Mouse (Mus musculus): Measurements from ENCODE around the gene Erbin. TPM values are rescaled to one million over a fixed set of nuclear protein-coding genes. Genes with fewer than 3 reads are reported as not detected.

The Erbin gene
- polyA plus RNA-seq, 1 experiment from 2014 or later: 12.9 TPM

DNA sequence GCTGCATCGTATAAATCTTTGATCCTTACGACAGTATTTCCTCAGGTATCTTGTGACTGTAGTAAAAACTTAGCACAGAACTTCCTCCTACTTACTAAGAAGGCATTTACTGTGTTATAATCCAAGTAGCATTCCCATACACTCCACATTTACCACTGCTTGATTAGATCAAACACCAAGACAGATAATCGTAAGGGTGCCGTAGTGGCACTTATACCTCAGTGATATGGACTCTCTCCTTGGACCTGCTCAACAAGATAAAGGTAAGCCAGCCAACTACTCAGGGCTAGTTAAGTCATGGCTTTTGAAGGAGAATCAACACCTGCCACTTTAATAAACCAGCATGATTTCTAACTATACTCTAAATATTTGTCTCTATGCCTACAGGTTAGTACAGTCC lies 39.1 kb downstream of the Erbin start:
- no peak overlapping the region for H3K27ac ChIP-seq (ENCODE audit: low read length)
- no peak overlapping the region for H3K4me2 ChIP-seq (ENCODE audit: low read depth, low read length)
- no peak overlapping the region for H3K9ac ChIP-seq (ENCODE audit: low read depth, low read length)
- 79% methylated on average over 4 of the region's 4 CpGs for WGBS
- H3K36me3 ChIP-seq (ENCODE audit: control insufficient read depth, insufficient read depth, low read length): no peaks in the 10 kb centered on the region; the same call in 1 of the 2 replicates
- no peaks in the 10 kb centered on the region for H3K27me3 ChIP-seq (replicated peaks; ENCODE audit: control insufficient read depth, insufficient read depth, low read length)
- H3K4me1 ChIP-seq (ENCODE audit: control insufficient read depth, insufficient read depth, low read length): no peaks in the 10 kb centered on the region
- ATAC-seq: peak; percentile 79
- no peaks in the 10 kb centered on the region for H3K9me3 ChIP-seq (ENCODE audit: control insufficient read depth, low read length)
- H3K4me3 ChIP-seq (ENCODE audit: low read length): no peak overlapping the region

DNA sequence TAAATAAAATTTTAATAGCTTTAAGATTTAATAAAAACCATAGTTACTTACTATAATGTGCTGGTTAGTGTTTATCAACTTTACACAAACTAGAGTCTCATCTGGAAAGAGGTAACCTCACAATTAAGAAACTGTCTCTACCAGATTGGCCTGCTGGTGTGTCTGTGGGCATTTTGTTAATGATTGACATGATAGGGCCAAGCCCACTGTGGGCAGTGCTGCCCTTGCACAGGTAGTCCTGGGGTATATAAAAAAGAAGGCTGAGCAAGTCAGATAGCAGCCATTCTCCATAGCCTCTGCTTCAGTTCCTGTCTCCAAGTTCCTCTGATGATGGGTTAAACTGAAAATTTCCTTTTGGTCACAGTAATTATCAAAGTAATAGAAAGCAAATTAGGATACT lies 43.6 kb downstream of the Erbin start:
- H3K4me3 ChIP-seq (ENCODE audit: low read length): no peak overlapping the region
- H3K27me3 ChIP-seq (replicated peaks; ENCODE audit: control insufficient read depth, insufficient read depth, low read length): no peaks in the 10 kb centered on the region
- no peaks in the 10 kb centered on the region for H3K9me3 ChIP-seq (ENCODE audit: control insufficient read depth, low read length)
- no peaks in the 10 kb centered on the region; the same call in 1 of the 2 replicates for H3K36me3 ChIP-seq (ENCODE audit: control insufficient read depth, insufficient read depth, low read length)
- H3K9ac ChIP-seq (ENCODE audit: low read depth, low read length): no peak overlapping the region
- 0 out of 2 replicates have a peak, but pooled peaks have one; percentile 43 for ATAC-seq
- H3K4me1 ChIP-seq (ENCODE audit: control insufficient read depth, insufficient read depth, low read length): no peaks in the 10 kb centered on the region
- no peak overlapping the region for H3K27ac ChIP-seq (ENCODE audit: low read length)
- no peak overlapping the region for H3K4me2 ChIP-seq (ENCODE audit: low read depth, low read length)

DNA sequence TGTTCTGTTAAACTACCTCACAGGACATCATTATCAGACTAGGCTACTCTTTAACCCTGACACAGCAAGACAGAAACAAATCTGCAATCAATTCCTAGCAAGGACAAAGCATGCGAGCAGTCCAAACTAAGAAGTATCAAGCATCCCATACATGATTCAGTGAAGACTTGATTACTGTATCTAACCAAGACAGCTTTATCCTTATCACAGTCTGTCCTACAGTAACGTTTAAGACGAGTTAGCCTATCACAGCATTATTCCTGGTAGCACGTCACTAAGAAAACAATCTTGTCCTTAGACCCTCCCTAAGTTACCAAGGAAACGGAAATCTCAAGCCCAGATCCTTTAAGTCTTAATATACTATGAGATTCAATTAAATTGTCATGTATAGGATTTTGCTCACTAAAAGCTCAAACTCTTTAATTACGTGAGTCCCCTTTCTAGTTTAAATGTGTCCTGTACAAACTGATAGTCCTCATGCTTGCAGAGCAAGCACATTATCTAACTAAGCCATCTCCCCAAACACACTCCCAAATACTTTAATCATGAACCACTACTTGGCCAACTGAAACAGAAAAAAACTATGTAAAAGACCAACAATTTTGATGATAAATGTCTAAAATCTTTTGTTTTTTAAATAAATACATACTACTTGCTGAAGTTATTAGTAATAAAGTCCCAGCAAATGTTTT lies 44.3 kb downstream of the Erbin start:
- no peaks in the 10 kb centered on the region for H3K27me3 ChIP-seq (replicated peaks; ENCODE audit: control insufficient read depth, insufficient read depth, low read length)
- ATAC-seq: no peak
- no peak overlapping the region for H3K9ac ChIP-seq (ENCODE audit: low read depth, low read length)
- H3K4me3 ChIP-seq (ENCODE audit: low read length): no peak overlapping the region
- H3K9me3 ChIP-seq (ENCODE audit: control insufficient read depth, low read length): no peaks in the 10 kb centered on the region
- no peaks in the 10 kb centered on the region; the same call in 1 of the 2 replicates for H3K36me3 ChIP-seq (ENCODE audit: control insufficient read depth, insufficient read depth, low read length)
- H3K27ac ChIP-seq (ENCODE audit: low read length): no peak overlapping the region
- no peak overlapping the region for H3K4me2 ChIP-seq (ENCODE audit: low read depth, low read length)
- no peaks in the 10 kb centered on the region for H3K4me1 ChIP-seq (ENCODE audit: control insufficient read depth, insufficient read depth, low read length)
- 87% methylated on average over 6 of the region's 6 CpGs for WGBS

DNA sequence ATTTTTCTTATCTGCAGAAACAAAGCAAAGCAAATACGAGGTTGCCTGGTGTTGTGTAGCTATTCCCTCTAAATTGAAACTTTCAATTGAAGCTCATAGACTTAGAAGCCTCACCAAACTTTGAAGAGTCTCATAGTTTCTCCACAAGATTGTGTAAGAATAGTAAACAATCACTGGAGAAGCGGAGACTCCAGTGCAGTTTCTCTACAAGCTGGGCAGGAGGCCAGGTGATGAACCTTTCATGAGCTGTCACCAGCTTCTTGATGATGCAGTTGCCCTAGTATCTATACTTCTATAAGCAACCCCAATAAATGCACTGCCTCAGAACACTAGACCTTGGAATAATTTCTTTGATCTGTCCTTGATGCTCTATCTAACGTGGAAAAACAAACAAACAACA lies 49.5 kb downstream of the Erbin start:
- Histone ChIP-seq H3K27ac (ENCODE audit: low read length) (no peak overlapping the region), H3K4me1 (ENCODE audit: control insufficient read depth, insufficient read depth, low read length) (no peaks in the 10 kb centered on the region), H3K9me3 (ENCODE audit: control insufficient read depth, low read length) (no peaks in the 10 kb centered on the region), H3K4me2 (ENCODE audit: low read depth, low read length) (no peak overlapping the region), H3K36me3 (ENCODE audit: control insufficient read depth, insufficient read depth, low read length) (0 out of 2 replicates have a peak, but pooled peaks cover 4% of the 10 kb centered on the region), H3K4me3 (ENCODE audit: low read length) (no peak overlapping the region), H3K27me3 (replicated peaks; ENCODE audit: control insufficient read depth, insufficient read depth, low read length) (no peaks in the 10 kb centered on the region), H3K9ac (ENCODE audit: low read depth, low read length) (no peak overlapping the region)
- WGBS: 68% methylated on average over 3 of the region's 3 CpGs
- no peak for ATAC-seq

DNA sequence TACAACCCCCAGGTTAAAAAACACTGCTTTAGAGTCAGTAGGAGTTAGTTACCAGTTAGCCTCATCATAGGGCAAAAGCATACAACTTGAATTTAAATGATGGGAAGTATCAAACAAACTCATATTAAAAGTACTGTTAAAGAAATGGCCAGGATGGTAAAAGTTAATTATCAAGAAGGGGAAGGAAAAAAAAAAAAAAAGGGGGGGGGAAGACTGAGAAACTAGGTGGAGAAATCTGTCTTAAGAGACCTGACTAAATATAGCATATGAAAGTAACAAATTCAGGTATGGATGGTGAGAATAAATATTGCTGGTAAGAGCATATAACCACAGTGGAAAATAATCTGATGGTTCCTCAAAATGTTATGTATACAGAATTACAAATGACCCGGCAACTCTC lies 50.2 kb downstream of the Erbin start:
- Histone ChIP-seq H3K9me3 (ENCODE audit: control insufficient read depth, low read length) (no peaks in the 10 kb centered on the region), H3K27ac (ENCODE audit: low read length) (no peak overlapping the region), H3K36me3 (ENCODE audit: control insufficient read depth, insufficient read depth, low read length) (0 out of 2 replicates have a peak, but pooled peaks cover 4% of the 10 kb centered on the region), H3K27me3 (replicated peaks; ENCODE audit: control insufficient read depth, insufficient read depth, low read length) (no peaks in the 10 kb centered on the region), H3K4me1 (ENCODE audit: control insufficient read depth, insufficient read depth, low read length) (no peaks in the 10 kb centered on the region), H3K4me3 (ENCODE audit: low read length) (no peak overlapping the region), H3K4me2 (ENCODE audit: low read depth, low read length) (no peak overlapping the region), H3K9ac (ENCODE audit: low read depth, low read length) (no peak overlapping the region)
- no peak for ATAC-seq
- 81% methylated on average over 1 of the region's 1 CpGs for WGBS

DNA sequence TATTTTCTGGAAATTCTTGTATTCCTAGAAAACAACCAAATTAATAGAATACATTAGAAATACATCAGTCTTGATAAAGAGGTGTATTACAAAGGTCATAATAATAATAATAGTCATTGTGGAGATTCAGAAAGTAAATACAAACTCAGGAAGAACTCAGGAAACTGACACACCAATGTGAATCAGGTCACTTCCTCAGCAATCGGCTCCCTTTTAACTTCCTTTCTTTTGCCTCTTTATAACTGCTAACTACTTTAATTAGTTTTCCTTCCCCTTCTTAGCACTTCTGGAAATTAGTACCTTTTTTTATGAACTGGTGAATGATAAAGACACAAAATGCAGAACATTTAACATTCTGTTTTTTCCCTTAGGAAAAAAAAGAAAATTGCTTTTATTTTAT lies 51.4 kb downstream of the Erbin start:
- H3K4me1 ChIP-seq (ENCODE audit: control insufficient read depth, insufficient read depth, low read length): no peaks in the 10 kb centered on the region
- H3K27me3 ChIP-seq (replicated peaks; ENCODE audit: control insufficient read depth, insufficient read depth, low read length): no peaks in the 10 kb centered on the region
- WGBS: 47% methylated on average over 1 of the region's 1 CpGs
- ATAC-seq: no peak
- no peak overlapping the region for H3K27ac ChIP-seq (ENCODE audit: low read length)
- no peak overlapping the region for H3K4me3 ChIP-seq (ENCODE audit: low read length)
- H3K9me3 ChIP-seq (ENCODE audit: control insufficient read depth, low read length): no peaks in the 10 kb centered on the region
- no peak overlapping the region for H3K9ac ChIP-seq (ENCODE audit: low read depth, low read length)
- H3K36me3 ChIP-seq (ENCODE audit: control insufficient read depth, insufficient read depth, low read length): 0 out of 2 replicates have a peak, but pooled peaks cover 4% of the 10 kb centered on the region
- no peak overlapping the region for H3K4me2 ChIP-seq (ENCODE audit: low read depth, low read length)

DNA sequence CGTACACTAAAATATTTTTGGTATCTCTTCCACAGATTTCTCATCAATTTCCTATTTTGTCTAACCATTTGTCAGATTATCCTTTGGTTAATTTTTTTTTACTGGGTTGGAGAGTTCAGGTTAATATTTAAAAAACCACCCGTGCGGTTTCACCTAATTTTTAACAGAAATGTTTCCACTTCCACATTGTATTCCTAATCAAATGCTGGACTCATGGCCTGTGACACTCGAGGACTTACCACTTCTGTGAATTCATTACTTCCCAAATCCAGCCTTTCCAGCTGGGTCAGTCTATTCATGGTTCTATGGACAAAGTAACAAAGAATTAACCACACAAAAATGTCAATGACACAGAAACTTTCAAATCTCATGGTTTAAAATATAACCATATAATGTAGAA lies 58.3 kb downstream of the Erbin start:
- H3K4me1 ChIP-seq (ENCODE audit: control insufficient read depth, insufficient read depth, low read length): no peaks in the 10 kb centered on the region
- no peak overlapping the region for H3K4me2 ChIP-seq (ENCODE audit: low read depth, low read length)
- no peak overlapping the region for H3K4me3 ChIP-seq (ENCODE audit: low read length)
- WGBS: 77% methylated on average over 4 of the region's 4 CpGs
- H3K9me3 ChIP-seq (ENCODE audit: control insufficient read depth, low read length): no peaks in the 10 kb centered on the region
- H3K27me3 ChIP-seq (replicated peaks; ENCODE audit: control insufficient read depth, insufficient read depth, low read length): no peaks in the 10 kb centered on the region
- no peak for ATAC-seq
- no peak overlapping the region for H3K27ac ChIP-seq (ENCODE audit: low read length)
- no peak overlapping the region for H3K9ac ChIP-seq (ENCODE audit: low read depth, low read length)
- H3K36me3 ChIP-seq (ENCODE audit: control insufficient read depth, insufficient read depth, low read length): 0 out of 2 replicates have a peak, but pooled peaks cover 4% of the 10 kb centered on the region

DNA sequence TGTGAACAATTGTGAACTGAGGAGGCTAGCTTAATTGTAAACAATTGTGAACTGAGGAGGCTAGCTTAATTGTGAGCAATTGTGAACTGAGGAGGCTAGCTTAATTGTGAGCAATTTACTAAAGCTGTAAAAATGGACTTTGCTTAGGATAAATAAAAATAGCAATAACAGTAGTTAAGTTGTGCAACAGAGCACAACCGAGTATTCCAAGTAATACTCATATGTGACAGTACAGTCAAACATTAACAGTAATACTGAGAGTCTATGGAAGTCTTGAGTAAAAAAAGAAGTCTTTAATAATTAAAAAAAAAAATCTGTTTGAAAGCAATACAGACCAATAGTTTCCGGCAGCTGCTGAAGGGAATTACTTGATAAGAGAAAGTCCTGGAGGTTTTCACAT lies 61.3 kb downstream of the Erbin start:
- ATAC-seq: peak; percentile 50; the same call in 1 of the 2 replicates
- WGBS: 69% methylated on average over 2 of the region's 2 CpGs
- no peak overlapping the region for H3K9ac ChIP-seq (ENCODE audit: low read depth, low read length)
- H3K27me3 ChIP-seq (replicated peaks; ENCODE audit: control insufficient read depth, insufficient read depth, low read length): no peaks in the 10 kb centered on the region
- H3K4me1 ChIP-seq (ENCODE audit: control insufficient read depth, insufficient read depth, low read length): no peaks in the 10 kb centered on the region
- no peaks in the 10 kb centered on the region for H3K9me3 ChIP-seq (ENCODE audit: control insufficient read depth, low read length)
- H3K4me3 ChIP-seq (ENCODE audit: low read length): no peak overlapping the region
- no peak overlapping the region for H3K4me2 ChIP-seq (ENCODE audit: low read depth, low read length)
- 0 out of 2 replicates have a peak, but pooled peaks cover 5% of the 10 kb centered on the region for H3K36me3 ChIP-seq (ENCODE audit: control insufficient read depth, insufficient read depth, low read length)
- H3K27ac ChIP-seq (ENCODE audit: low read length): no peak overlapping the region

DNA sequence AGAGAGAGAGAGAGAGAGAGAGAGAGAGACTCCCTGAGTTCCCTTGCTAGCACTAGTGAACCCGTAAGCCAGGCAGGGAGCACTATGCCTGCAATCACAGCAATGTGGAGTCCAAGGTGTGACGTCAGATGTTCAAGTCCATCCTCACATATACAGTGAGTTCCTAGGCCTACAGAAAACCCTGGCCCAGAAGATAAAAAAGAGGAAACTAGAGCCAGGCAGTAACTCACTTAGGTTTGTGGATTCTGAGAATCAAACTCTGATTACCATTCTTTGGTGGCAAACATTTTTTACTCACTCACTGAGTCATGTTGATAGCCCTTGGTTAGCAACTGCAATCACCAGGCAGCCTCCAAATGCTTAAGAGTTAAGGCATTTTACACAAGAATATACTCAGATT lies 72.7 kb downstream of the Erbin start:
- Histone ChIP-seq H3K27me3 (replicated peaks; ENCODE audit: control insufficient read depth, insufficient read depth, low read length) (no peaks in the 10 kb centered on the region), H3K36me3 (ENCODE audit: control insufficient read depth, insufficient read depth, low read length) (no peaks in the 10 kb centered on the region)
- 94% methylated on average over 2 of the region's 2 CpGs for WGBS

More for the DNA sequence above, 72.7 kb downstream of the Erbin start:
- Histone ChIP-seq H3K4me1 (ENCODE audit: control insufficient read depth, insufficient read depth, low read length) (no peaks in the 10 kb centered on the region), H3K4me2 (ENCODE audit: low read depth, low read length) (no peak overlapping the region), H3K9ac (ENCODE audit: low read depth, low read length) (no peak overlapping the region), H3K9me3 (ENCODE audit: control insufficient read depth, low read length) (no peaks in the 10 kb centered on the region), H3K4me3 (ENCODE audit: low read length) (no peak overlapping the region), H3K27ac (ENCODE audit: low read length) (no peak overlapping the region)
- no peak for ATAC-seq
